Mouse (Mus musculus) erythroid progenitor cell, adult 5-6 weeks (primary cell): ENCODE data around the gene Clcn7. TPM values are rescaled to one million over a fixed set of nuclear protein-coding genes. Genes with fewer than 3 reads are reported as not detected.

Source experiments
- ATAC-seq: replicated peaks from 2 replicates; pipeline ENCODE4 v1.8.0; 2016; ENCODE audit warnings: moderate number of reproducible peaks, mild to moderate bottlenecking, moderate TSS enrichment, inconsistent platforms; ENCODE audit not compliant: poor library complexity, low FRiP score, severe bottlenecking
- total RNA-seq, 2 experiments: library from RNA; stranded (forward) in 1 of 2; stranded (reverse) in 1 of 2; fragments of 150-400 nt in 1 of 2; fragments of 186-747, 209-891 nt in 1 of 2; gene quantifications; 2 replicates each; pipeline versions ENCODE4 v1.2.3 to v1.2.4; 2015 to 2017; ENCODE audit warnings: low replicate concordance in 2 of 2

The Clcn7 gene
- total RNA-seq, 2 experiments from 2014 or later = 20.0 to 23.1 TPM

- 0 out of 2 replicates have a peak, but pooled peaks have one; percentile 23 for ATAC-seq
Observed at GRCm38 (mm10) chr17:25125442-25126060, 7.6 kb upstream of the Clcn7 start.

GRCm38 (mm10) chr17:25127079-25127478 lies 6.1 kb upstream of the Clcn7 start:
- ATAC-seq = peak; percentile 90

GRCm38 (mm10) chr17:25127681-25128080 lies 5.5 kb upstream of the Clcn7 start:
- peak; percentile 57 for ATAC-seq

GRCm38 (mm10) chr17:25130060-25130459 lies 3.1 kb upstream of the Clcn7 start:
- ATAC-seq = no peak

DNA sequence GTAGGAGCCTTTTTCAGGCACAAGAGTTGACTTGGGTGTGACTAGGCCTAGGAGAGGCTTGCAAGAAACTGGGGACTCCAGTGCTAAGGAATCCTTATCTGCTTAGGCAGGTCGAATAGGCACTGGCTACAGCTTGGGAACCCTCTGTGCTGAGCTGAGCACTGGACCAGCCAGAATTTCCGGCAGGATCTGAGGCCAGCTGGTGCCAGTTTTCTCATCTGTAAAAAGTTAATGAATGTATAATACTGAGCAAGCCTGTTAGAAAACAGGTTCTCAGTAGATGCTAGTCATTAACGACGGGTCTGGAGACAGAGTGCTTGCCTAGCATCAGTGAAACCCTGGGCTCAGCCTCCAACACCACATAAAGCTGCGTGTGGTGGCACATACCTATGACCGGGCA lies 2.4 kb downstream of the Clcn7 start:
- ATAC-seq = no peak

DNA sequence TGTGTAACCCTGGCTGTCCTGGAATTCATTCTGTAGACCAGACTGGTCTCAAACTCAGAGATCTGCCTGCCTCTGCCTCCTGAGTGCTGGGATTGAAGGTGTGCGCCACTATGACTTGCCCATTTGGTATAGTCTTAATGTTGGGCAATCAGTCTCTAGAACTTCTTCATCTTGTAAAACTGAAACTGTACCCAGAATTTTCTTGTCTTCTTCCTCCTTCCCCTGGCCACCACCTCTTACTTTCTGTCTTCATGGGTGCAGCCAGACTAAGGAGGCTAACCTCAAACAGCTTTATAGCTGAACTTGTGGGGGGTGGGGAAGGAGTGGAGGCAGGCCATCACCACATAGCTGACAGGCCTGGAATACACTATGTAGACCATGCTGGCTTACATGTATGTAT lies 5.6 kb downstream of the Clcn7 start:
- ATAC-seq = no peak

DNA sequence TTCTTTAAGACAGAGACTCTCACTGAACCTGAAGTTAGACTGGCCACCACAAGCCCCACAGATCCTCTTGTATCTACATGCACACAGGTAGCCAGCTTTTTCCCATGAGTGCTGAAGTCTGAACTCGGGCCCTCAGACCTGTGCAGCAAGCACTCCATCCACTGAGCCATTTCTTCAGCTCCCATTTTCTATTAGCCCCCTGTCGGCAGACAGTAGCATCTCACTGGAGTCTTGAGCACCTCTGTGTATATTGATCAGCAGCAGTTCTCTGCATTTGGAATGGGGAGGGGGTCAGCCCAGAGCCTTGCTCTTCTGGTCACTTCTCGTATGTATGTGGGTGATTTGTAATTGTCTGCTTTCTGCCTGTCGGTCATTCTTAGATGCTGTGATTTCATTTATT lies 6.8 kb downstream of the Clcn7 start:
- ATAC-seq = peak; percentile 51; the same call in 1 of the 2 replicates

DNA sequence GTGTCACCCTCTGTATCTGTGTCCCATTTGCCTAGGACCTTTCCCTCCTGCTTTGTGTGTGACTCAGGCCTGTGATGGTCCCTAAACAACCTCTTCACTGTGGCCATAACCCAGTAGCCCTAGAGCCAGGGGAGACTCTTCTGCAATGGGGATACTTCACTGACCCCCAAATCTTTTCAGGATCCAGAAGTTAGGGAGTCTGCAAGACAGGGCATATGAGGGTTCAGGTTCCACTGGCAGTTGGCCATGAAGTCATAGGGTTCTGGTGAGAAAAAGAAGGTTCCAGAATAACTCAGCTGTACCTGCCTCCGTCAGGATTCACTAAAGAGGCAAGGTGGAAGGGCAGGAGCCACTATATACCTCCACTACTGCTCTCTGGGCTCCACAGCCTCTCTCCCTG lies 29.0 kb downstream of the Clcn7 start, which contains the start of gene Ccdc154:
Gene Ccdc154, plus strand, starts transcription at position 301 of the 400 bp plus-strand sequence.
- ATAC-seq = no peak

GRCm38 (mm10) chr17:25163387-25163786 lies 30.2 kb downstream of the Clcn7 start:
- ATAC-seq = no peak

- no peak for ATAC-seq
Observed at GRCm38 (mm10) chr17:25164770-25165169, 31.6 kb downstream of the Clcn7 start.

- no peak for ATAC-seq
Observed at GRCm38 (mm10) chr17:25165970-25166671, 32.9 kb downstream of the Clcn7 start.

GRCm38 (mm10) chr17:25169706-25170105 lies 36.5 kb downstream of the Clcn7 start:
- no peak for ATAC-seq

GRCm38 (mm10) chr17:25172558-25172957 lies 39.4 kb downstream of the Clcn7 start:
- no peak for ATAC-seq

GRCm38 (mm10) chr17:25175411-25175810 lies 42.2 kb downstream of the Clcn7 start, which contains the start of gene Gm38655:
Gene Gm38655, minus strand, starts transcription at chr17:25175471.
- no peak for ATAC-seq

GRCm38 (mm10) chr17:25183232-25183631 lies 50.0 kb downstream of the Clcn7 start:
- no peak for ATAC-seq

DNA sequence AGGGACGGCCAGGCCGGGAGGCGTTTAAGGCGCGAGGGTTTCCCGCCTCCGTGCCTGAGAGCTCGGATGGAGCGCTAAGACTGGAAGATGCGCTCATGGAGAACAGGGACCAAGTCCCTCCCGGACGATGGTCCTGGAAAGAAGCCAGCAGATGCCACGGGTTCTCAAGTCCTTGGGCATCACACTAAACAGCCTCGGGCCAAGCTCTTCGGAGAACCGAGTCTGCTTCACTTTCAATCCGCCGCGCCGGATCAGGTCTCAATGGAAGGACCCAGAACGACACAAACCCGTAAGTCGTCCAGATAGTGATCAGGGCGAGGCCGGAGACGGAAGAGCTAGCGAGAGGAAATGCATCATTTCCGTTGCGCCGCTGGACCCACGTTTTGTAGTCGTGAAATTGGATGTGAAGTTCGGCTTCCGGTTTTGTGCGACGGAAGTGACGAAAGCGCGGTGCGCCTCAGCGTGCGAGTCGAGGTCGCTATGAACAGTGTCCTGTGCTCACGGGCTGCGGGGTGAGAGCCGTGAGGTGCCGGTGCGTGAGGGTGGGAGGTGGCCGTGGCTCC lies 51.0 kb downstream of the Clcn7 start, which contains the start of gene BC003965:
Gene BC003965, plus strand, starts transcription at position 426 of the 563 bp plus-strand sequence.
- ATAC-seq = peak; percentile 89

- peak; percentile 11; the same call in 1 of the 2 replicates for ATAC-seq
Observed at GRCm38 (mm10) chr17:25184961-25185360, 51.8 kb downstream of the Clcn7 start.

GRCm38 (mm10) chr17:25187784-25188149 lies 54.6 kb downstream of the Clcn7 start:
- no peak for ATAC-seq

- no peak for ATAC-seq
Observed at GRCm38 (mm10) chr17:25188150-25189031, 55.2 kb downstream of the Clcn7 start, which contains the start of gene Unkl. Gene Unkl, plus strand, starts transcription at chr17:25188397.

GRCm38 (mm10) chr17:25189091-25189490 lies 55.9 kb downstream of the Clcn7 start:
- no peak for ATAC-seq
